Mouse (Mus musculus): ENCODE results near the gene Btbd18. TPM values are rescaled to one million over a fixed set of nuclear protein-coding genes. Genes with fewer than 3 reads are reported as not detected.
"Not testable (repeated sequence)": the region's sequence is repeated elsewhere in the genome, so short reads cannot be mapped to it uniquely, and the experiment has no call there.

Gene Btbd18
- polyA plus RNA-seq, 1 experiment from 2014 or later: 0.31 TPM

DNA sequence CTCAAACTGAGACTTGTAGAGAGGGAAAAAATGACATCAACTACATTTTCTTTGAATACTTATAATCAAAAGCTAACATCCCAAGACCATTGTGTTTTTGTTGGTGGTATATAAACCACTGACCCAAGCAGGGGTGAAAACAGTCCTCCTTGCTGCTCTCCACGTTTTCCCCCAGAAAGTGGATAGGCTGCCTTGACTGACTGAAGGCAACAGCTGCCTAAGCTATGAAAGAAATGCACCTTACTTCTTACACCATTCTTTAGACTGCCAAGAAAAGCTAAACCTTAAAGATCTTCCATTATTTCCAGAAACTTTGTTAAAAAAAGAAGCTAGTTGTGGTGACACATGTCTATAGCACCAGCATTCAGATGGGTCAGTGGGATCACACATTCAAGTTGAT lies 12.7 kb upstream of the Btbd18 start:
- no peak for DNase-seq (ENCODE audit: low spot score)

DNA sequence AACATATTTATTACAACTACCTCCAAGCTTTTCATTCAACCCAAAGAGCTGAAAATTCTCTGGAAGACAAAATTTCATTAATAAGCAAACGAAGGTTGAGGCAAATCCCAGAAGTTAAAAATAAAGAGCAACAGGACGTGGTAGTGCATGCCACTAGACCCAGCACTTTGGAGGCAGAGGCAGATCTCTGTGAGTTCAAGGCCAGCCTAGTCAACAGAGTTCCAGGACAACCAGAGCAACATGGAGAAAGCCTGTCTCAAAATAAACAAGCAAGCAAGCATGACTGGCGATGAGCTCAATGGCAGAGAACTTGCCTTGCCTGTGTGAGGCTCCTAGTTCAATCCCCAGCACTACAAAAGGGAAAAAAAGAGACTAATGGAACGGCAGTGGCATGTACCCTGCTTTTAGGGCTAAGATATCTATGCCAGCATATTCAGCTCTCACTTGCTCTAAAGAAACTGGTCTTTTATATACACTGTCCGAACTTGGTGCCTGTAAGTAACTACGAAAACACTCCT lies 11.8 kb upstream of the Btbd18 start:
- no peak for DNase-seq (ENCODE audit: low spot score)

DNA sequence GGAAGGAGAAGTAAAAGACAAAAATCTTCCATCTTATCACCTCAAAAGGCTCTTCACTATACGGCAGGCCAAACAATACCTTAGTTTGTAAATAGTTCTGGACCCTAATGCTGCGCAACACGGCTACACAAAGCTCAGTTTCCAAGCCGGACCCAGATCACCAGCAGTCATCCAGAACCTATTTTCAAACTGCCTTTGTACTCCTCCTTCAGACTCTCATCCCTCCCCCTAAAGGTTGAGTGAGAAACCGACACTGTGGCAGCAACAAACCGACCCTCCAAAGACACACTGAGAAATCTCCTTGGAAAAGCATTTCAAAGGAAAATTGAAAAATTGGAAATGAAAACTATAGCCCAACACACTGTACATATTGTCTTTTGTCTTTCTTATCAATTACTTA lies 10.5 kb upstream of the Btbd18 start:
- DNase-seq (ENCODE audit: low spot score): no peak

DNA sequence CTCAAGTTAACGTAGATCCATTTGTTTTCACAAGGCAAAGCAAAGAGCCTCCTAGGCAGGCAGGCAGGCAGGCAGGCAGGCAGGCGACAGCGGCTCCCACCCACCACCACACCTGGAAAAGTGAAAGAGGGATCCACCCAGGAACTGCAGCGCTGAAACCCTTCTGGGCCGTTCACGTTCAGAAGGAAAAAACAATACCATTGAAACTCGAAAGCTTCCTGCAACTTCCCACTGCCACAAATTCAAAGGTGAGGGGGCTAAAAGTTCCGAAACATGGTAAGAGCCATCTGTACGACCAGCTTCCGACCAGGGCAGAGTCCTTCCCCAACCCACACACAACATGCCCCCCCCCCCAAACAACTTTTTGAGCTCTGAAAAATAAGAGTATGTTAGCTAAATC lies 9.2 kb upstream of the Btbd18 start:
- no peak for DNase-seq (ENCODE audit: low spot score)

DNA sequence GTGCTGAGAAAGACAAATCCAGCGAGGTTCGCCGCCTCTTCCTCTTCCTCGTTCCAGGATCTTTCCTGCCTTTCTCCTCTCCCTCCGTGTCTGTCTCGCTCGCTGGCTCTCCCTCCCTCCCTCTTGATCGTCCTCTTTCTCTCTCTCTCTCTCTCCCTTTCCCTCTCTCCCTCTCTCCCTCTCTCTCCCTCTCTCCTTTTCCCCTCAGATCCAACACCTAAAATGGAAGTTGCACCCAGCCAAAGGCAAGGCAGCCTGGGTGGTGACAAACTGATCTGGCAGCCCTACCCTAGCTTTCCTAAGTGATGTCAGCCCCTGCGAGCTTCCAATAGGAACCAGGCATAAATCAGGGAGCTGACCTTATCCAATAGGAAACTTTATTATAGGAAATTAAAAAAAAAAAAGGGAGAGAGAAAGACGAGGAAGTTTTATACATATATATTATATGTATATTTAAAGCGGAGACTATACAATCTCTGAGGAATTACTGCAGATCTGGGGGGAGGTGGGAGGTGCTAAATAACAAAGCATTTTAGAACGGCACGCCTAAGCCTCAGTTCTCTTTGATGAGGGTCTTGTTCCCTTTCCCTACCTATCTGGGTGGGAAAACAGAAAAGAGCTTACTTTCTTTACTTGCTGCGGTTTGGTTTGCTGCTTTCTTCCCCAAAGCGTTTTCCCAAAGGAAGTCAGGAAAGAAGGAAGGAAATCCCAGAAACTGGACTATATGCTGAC lies 8.2 kb upstream of the Btbd18 start, which contains the start of gene Ctnnd1:
Gene Ctnnd1 (minus strand): TSS at position 302 of the 732 bp plus-strand sequence.
- peak; percentile 20 for DNase-seq (ENCODE audit: low spot score)

DNA sequence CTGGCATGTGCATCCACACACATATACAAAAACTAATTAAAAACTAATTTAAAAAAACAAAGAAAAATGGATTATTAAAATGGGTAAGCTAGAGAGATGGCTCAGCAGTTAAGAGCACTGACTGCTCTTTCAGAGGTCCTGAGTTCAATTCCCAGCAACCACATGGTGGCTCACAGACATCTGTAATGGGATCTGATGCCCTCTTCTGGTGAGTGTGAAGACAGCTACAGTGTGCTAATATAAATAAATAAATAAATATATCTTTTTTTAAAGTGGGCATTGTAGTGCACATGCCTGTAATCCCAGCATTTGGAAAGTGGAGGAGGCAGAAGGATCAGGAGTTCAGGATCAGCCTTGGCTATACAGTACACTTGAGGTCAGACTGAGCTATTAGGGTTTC lies 5.5 kb upstream of the Btbd18 start:
- no peak for DNase-seq (ENCODE audit: low spot score)

DNA sequence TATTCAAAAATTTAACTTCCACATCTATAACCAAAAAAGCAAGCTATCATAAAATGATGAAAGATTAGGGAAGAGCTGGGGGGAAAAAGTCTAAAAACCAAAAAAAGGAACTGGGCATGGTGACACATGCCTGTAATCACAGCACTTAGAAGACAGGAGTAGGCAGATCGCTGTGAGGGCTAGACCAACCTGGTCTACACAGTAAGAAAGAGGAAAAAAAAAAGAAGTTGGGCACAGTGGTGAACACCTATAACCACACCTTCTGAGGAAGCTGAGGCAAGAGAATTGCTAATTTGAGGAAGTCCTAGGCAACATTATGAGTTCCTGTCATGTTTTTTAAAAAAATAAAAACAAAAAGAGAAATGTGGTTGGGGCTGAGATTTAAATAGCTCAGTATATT lies 3.0 kb upstream of the Btbd18 start:
- no peak for DNase-seq (ENCODE audit: low spot score)

DNA sequence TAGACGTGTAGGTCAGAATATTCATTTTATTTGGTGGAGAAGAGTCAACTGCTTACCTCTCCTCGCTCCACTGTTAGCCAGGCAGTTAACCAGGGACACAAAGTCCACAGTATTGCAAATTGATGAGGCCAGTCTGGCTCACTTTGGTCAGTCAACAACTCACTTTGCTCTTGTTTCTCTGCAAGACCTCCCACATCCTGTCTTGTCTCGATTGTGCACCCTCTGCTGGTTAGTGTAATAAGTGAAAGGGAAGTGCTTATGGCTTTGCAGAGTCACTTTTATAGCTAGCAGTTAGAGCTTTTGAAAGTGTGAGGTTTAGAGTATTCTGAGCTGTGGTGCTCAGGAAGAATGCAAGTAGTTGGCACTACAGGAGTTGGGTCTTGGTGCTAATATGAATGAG lies 1.4 kb downstream of the Btbd18 start:
- DNase-seq (ENCODE audit: low spot score): peak; percentile 73

DNA sequence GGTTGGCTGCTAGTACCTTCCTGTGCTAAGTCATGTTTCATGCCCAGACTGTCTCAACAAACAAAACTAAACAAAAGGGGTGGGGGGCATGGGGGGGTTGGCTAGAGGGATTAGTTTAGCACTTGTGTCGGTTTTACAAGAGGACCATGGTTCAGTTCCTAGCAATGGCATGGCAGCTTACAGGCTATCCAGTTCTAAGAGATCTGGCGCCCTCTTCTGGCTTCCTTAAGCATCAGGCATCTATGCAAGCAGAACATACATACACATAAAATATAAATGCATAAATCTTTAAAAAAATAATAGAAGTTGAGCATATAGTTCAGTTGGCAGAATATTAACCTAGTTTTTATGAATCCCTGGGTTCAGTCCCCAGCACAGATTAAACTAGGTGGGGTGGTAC lies 4.0 kb downstream of the Btbd18 start:
- peak; percentile 61 for DNase-seq (ENCODE audit: low spot score)

DNA sequence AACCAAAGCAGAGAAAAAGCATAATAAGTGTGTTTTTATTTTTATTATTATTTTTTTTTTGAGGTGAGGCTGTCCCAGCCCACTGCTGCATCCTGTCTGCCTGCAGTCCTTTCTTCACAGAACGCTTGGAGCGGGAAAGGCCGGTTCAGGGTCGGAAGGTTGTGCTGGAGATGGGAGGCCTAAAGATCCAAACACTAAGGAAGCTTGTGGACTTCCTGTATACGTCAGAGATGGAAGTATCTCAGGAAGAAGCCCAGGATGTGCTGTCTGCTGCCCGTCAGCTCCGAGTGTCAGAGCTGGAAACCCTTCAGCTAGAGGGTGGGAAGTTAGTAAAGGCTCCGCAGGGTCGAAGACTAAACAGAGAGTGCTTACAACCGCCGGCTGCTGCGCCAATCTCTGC lies 7.2 kb downstream of the Btbd18 start:
- DNase-seq (ENCODE audit: low spot score): no peak

DNA sequence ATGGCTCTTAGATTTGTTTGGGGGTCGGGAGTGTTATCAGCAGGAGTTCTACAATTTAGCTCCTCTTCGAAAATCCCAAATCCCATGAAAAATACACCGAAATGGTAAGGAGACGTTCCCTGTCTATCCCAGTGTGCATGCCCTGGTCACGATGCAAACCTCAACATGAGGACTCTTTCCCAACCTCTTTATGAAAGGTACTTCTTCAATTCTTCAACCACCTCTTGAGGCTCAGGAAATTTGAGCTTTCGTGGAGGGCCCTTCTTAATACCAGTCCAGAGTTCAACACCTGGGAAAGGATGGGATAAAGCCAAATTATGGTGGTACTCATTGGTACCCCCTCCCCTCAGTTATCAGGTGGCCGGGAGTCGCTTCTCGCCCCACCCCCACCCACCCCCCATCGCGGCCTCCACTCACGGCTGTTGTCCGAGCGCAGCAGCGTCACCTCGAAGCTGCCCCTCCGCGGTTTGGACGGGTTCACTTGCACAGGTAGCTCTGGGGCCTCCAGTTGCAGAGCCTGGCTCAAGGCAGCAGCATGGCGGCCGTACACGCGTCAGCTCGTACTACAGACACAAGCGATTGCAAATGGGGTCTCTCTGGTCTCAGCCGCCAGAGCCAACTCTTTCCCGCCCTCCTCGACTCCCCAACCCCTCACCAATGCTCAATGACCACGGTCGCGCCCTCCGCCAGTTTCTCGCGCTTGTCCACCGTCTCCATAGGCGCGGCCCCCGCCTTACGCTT lies 11.1 kb downstream of the Btbd18 start:
- DNase-seq (ENCODE audit: low spot score): peak; percentile 5

DNA sequence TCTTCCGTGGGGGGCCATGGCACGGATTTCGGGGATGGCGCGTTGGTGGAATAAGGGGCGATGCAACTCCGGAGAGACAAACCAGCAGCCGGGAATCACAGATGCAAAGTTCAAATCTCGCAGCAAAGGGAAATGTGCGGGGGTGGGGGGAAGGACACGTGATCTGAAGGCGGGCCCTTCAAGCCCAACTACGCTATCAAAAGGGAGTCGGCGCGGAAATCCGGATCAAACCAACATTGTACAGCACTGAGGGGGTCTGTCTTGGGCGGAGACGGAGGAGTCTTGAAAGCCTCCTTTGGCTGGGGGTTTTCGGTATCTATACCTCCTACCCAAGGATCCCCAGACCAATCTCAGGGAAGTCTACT lies 11.7 kb downstream of the Btbd18 start, which contains the start of gene Selenoh:
Gene Selenoh (minus strand): TSS at position 202 of the 365 bp plus-strand sequence.
- peak; percentile 94 for DNase-seq (ENCODE audit: low spot score)

DNA sequence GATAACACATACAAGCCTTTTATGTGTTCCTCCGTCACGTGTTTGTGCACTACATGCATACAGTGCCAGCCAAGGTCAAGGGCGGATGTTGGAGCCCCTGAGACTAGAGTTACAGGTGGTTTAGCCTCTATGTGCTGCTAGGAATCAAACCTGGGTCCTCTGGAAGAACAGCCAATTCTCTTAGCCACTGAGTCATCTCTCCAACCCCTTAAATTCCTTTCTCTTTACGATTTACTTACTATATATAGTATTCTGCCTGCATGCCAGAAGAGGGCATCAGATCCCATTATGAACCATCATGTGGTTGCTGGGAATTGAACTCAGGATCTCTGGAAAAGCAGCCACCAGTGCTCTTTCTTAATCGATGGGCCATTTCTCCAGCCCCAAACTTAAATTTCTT lies 12.7 kb downstream of the Btbd18 start:
- DNase-seq (ENCODE audit: low spot score): not testable (repeated sequence)

DNA sequence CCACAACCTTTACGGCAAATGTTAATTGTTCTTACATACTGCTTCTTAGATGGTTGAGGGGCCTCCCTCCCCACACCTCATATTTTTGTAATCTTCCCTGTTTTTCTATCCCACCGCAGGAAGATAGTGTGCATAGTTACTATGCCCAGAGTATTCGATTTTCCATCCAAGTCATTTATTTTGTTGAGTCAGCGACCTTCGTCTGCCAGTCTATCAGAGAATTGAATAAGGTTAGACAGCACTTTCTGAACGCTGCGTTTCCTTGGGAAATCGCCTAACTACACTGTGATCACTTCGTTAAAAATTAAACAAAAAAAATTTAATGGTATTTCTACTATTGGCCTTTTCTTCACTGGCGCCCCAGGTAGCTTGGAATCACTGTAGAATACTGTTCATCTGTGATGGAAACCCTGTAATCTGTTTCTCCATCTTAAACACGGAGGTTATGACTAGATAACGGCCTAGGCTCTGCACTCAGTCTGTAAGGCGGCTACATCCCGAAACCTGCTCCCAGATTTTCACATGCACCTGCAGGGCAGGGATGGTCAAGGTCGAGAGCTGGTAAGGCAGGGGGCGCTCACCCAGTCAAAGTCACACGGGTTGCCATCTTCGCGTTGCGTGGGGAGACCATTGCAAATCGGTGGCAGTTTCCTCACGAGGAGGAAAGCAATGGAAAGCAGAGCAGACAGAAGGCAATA lies 18.5 kb downstream of the Btbd18 start:
- no peak for DNase-seq (ENCODE audit: low spot score)

DNA sequence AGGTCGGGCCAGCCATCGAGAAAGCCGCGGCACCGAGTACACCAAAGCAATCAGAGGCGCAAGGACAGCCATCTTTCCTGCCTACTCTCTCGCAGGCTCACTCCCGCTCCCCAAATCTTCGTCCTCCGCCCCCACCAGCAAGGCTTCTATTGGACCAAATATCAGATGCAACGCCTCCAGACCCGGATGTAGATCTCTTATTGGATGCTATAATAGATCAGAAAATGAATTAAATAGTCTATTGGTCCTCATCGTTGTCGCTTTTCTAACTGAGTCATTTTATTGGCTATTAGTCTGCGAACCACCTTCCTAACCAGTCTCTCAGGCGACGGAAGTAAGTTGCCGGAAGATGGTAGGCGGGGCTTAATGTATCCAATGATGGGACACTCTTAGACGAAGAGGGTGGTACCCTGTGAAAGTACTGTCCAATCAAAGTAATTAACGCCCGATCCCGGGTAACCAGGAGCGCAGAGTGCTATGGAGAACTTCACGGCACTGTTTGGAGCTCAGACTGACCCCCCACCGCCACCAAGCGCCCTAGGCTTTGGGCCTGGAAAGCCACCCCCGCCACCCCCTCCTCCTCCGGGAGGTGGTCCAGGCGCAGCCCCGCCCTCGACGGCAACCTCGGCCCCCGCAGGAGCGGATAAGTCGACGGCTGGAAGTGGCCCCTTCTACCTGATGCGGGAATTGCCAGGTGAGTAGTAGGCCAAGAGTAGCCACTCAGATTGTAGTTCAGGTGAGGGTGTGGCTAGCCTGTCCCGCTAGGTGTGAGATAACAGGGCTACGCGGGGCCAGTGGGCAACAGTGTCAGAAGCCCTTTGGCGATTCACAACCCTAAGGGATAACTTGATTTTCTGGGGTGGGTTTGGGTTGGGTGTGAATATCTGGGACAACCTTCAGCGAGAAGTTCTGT lies 19.3 kb downstream of the Btbd18 start, which contains the start of the genes Gm28635 and Med19:
Gene Gm28635 (minus strand): TSS at position 74 of the 913 bp plus-strand sequence.
Gene Med19 (plus strand): TSS at position 435 of the 913 bp plus-strand sequence.
- peak; percentile 98 for DNase-seq (ENCODE audit: low spot score)

DNA sequence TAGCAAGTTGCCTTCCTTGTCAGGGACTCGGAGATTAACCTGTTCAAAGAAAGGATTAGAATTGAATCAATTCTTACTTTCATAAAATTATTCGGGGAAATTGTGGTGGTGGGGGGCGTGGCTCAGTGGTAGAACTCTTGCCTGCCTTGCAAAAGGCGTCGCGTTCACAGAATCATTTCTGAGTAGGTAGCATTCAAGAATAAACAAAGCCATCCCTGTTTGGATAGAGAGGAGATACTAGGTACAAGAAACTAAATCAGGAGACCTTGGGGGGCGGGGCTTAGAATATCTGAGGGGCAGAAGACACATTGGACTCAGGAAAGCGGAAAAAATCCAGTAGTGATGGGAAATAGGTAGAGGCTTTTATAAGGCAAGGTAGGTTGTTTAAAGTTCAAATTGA lies 20.1 kb downstream of the Btbd18 start, which contains the start of gene Tmx2:
Gene Tmx2 (minus strand): TSS at position 125 of the 400 bp plus-strand sequence.
- no peak for DNase-seq (ENCODE audit: low spot score)

DNA sequence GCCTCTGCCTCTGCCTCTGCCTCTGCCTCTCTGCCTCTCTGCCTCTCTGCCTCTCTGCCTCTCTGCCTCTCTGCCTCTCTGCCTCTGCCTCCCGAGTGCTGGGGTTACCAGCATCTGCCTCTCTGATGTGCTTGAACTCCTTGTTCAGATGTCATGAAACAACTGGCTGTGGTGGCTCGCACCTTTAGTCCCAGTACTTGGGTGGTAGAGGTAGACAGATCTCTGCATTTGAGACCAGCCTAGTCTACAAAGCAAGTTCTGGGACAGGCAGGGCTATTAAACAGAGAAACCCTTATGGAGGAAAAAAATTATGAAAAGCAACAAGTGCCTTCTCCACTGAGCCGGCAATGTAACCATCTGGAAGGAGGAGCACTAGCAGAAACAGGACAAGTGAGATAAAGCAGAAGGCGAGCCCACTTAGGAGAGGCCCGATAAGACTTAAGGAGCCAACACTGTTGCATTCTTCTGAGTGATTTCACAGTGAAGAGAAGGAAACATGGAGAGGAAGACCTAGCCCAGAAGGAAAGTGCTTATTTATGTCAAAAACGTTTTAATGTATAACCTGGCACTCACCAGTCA lies 23.8 kb downstream of the Btbd18 start:
- no peak for DNase-seq (ENCODE audit: low spot score)

DNA sequence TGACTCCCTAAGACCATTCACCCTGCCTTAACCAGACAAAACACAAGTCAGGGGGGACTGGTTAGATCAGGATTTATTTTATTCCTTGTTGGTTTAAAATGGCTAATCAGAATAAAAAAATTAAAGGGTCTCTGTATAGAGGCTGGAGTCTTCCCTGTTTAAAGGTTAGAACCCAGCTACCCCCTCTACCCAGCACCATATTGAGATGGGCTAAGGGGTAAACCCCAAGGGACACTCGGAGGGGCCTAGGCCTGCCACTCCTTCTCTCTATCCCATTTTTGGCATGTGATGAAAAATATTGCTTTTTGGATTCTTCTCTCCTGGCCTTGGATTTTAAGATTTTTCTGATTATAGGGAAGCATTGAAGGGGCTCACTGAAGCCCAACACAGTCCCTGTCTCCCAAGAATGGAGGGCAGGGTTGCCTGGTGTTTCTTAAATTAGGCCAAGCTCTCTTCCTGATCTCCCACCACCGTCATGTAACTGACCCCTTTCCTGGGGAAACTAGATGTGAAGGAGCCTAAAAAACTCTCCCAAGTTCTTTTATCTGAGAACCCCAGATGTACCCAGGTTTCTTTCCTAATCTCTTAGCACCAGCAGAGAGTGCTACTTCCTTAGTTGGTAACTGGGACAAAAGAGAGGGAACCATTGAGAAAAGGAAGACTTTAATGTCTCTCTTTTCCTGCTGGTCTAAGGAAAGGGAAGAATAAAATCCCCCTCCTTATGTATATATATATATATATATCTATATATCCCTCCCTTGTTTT lies 29.4 kb downstream of the Btbd18 start:
- DNase-seq (ENCODE audit: low spot score): no peak

DNA sequence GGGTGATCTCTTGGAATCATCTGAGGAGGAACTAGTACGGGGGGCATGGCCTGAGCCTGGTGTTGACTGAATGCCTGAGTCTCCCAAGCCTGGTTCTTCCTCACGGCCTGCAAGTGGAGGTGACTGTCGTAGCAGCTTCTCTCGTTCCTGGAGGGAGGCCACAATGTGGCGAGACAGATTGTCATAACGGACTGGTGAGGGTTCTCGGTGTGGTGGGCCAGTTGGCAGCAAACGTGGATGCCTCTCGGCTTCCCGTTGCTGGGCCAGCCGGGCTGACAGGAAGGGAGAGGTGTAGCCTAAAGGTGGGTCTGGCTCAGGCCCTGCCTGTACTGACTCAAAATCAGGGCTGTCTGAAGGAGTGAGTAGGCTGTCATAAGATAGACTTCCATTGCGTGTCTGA lies 31.2 kb downstream of the Btbd18 start:
- DNase-seq (ENCODE audit: low spot score): no peak
